Mouse (Mus musculus): ENCODE results near the gene Rassf3. TPM values are rescaled to one million over a fixed set of nuclear protein-coding genes. Genes with fewer than 3 reads are reported as not detected.

Rassf3 gene
- total and polyA plus RNA-seq, 3 experiments: 4.0 to 9.0 (median 7.3) TPM

DNA sequence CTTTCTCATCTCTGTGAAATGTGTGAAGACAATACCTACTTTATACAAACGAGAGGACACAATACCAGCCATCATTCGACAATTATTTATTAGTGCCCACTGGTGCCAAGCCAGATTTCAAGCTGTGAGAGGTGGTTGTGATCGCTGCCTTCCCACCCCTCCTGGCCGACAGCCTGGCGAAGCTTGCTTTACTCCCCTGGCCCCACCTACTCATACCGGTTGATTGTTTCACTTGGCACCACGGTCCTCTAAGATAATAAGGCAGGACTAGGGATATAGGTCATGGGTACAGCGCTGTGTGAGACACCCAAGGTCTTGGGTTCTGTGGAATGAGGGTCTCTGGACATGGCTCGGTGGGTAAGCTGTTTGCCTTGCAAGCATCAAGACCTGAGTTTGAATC lies 55.1 kb downstream of the Rassf3 start:
- no peak overlapping the region for H3K27ac ChIP-seq (ENCODE audit: insufficient read depth, low read depth)
- dilution Hi-C loops (cut with MboI; ENCODE audit: extremely low pct_ligation_motif_present, extremely low pct_unique_long_range_greater_than_20kb, low sequenced_read_pairs): no loop called here
- no peaks in the 10 kb centered on the region for H3K27me3 ChIP-seq (replicated peaks)
- H3K9ac ChIP-seq (ENCODE audit: insufficient read depth, low read depth): no peak overlapping the region
- H3K36me3 ChIP-seq (replicated peaks in 1 of 2; ENCODE audit: control insufficient read depth in 1 of 2, insufficient read depth in 1 of 2, low read length in 1 of 2): peaks cover 0 to 30% of the 10 kb centered on the region in 2 experiments
- no peak overlapping the region for H3K4me2 ChIP-seq (ENCODE audit: insufficient read depth, low read depth, poor library complexity, severe bottlenecking)
- H3K4me3 ChIP-seq (replicated peaks in 1 of 3; ENCODE audit: low read depth in 2 of 3, low read length in 2 of 3, poor library complexity in 1 of 3): no peak overlapping the region
- no peak for TF ChIP-seq POLR2AphosphoS2 (IDR thresholded peaks at IDR 0.05; ENCODE audit: low read depth, low read length)
- TF ChIP-seq MAX (IDR thresholded peaks at IDR 0.05; ENCODE audit: low read length): no peak
- no peak for TF ChIP-seq ZNF384 (IDR thresholded peaks at IDR 0.05; ENCODE audit: low read depth, low read length)
- no peak for TF ChIP-seq MEF2A (IDR thresholded peaks at IDR 0.05; ENCODE audit: borderline replicate concordance, low read depth, low read length)
- TF ChIP-seq MAZ (IDR thresholded peaks at IDR 0.05; ENCODE audit: low read depth, low read length): no peak
- no peak for TF ChIP-seq NELFE (IDR thresholded peaks at IDR 0.05; ENCODE audit: low read depth, low read length)
- no peak for TF ChIP-seq ETS1 (conservative IDR thresholded peaks at IDR 0.05; ENCODE audit: low read depth, low read length)
- TF ChIP-seq ELF1 (IDR thresholded peaks at IDR 0.05; ENCODE audit: low read depth, low read length): no peak
- TF ChIP-seq POLR2A (IDR thresholded peaks at IDR 0.05; ENCODE audit: low read depth, low read length): no peak
- no peak for TF ChIP-seq BHLHE40 (IDR thresholded peaks at IDR 0.05; ENCODE audit: low read depth, low read length)
- TF ChIP-seq SMC3 (IDR thresholded peaks at IDR 0.05; ENCODE audit: low read depth, low read length): no peak
- no peak for TF ChIP-seq JUN (IDR thresholded peaks at IDR 0.05; ENCODE audit: insufficient read depth, low read depth, low read length)
- no peak for TF ChIP-seq HCFC1 (IDR thresholded peaks at IDR 0.05; ENCODE audit: low read depth, low read length)
- TF ChIP-seq NRF1 (IDR thresholded peaks at IDR 0.05; ENCODE audit: low read depth, low read length): no peak
- in situ Hi-C loops (cut with MboI; ENCODE audit: low pct_ligation_motif_present, low pct_unique_long_range_greater_than_20kb, low sequenced_read_pairs): no loop called here
- H3K4me1 ChIP-seq (ENCODE audit: control insufficient read depth in 1 of 2, insufficient read depth in 2 of 2): peaks cover 0 to 10% of the 10 kb centered on the region in 2 experiments; a peak in 1 of 4 replicates
- DNase-seq (ENCODE audit: extremely low read depth): no peak
- no peaks in the 10 kb centered on the region for H3K79me2 ChIP-seq (replicated peaks; ENCODE audit: control insufficient read depth, extremely low read depth, insufficient read depth, poor library complexity, severe bottlenecking)
- no peaks in the 10 kb centered on the region for H3K9me3 ChIP-seq (replicated peaks; ENCODE audit: low read length)

DNA sequence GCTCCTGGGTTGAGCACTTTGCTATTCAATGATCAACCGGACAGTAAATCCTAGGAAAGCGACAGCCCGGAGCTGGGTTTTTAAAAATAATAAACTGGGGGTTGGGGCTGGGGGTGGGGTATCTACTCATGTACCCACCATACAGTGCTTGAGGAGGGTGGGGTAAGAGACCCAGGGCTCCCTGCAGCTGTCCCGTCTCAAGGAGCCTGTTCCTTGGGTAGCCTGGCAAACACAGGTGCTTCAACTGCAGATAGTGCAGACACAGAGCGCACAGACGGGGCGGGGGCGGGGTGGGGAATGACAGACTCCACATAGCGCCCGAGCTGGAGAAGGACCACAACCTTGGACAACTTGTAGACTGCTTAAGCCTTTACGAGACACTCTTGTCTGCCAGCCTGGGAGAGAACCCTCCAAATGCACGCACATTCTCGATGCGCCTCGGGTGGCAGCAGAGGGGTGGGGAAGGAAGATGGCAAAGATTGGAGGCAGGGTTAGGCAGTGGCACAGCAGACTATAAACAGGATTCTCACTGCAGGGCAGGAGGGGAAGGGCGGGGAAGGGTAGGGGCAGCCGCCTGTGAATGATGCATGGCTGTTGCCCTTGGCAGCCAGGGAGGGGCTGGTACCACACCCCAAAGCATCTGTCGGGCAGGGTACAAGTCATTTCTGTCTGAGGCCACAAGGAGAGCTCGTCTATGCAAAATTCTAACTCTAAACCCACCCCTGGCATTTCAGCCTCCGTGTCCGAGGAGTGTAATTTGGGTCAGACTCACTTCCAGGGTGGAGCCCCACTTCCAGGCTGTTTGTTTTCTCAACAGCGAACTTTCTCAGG lies 56.3 kb downstream of the Rassf3 start:
- no peaks in the 10 kb centered on the region for H3K79me2 ChIP-seq (replicated peaks; ENCODE audit: control insufficient read depth, extremely low read depth, insufficient read depth, poor library complexity, severe bottlenecking)
- H3K4me2 ChIP-seq (ENCODE audit: insufficient read depth, low read depth, poor library complexity, severe bottlenecking): no peak overlapping the region
- H3K9me3 ChIP-seq (replicated peaks; ENCODE audit: low read length): no peaks in the 10 kb centered on the region
- no peaks in the 10 kb centered on the region for H3K27me3 ChIP-seq (replicated peaks)
- in situ Hi-C loops (cut with MboI; ENCODE audit: low pct_ligation_motif_present, low pct_unique_long_range_greater_than_20kb, low sequenced_read_pairs): loop anchor here (5.0 kb wide), 1 partner anchor 87 kb away; no protein-coding TSS in a partner anchor
- no peak overlapping the region for H3K4me3 ChIP-seq (replicated peaks in 1 of 3; ENCODE audit: low read depth in 2 of 3, low read length in 2 of 3, poor library complexity in 1 of 3)
- H3K27ac ChIP-seq (ENCODE audit: insufficient read depth, low read depth): no peak overlapping the region
- H3K9ac ChIP-seq (ENCODE audit: insufficient read depth, low read depth): no peak overlapping the region
- dilution Hi-C loops (cut with MboI; ENCODE audit: extremely low pct_ligation_motif_present, extremely low pct_unique_long_range_greater_than_20kb, low sequenced_read_pairs): no loop called here
- no peak for TF ChIP-seq GABPA (IDR thresholded peaks at IDR 0.05; ENCODE audit: insufficient replicate concordance, low read depth, low read length)
- no peak for TF ChIP-seq IRF4 (IDR thresholded peaks at IDR 0.05; ENCODE audit: low read depth, low read length)
- no peak for TF ChIP-seq USF2 (conservative IDR thresholded peaks at IDR 0.05; ENCODE audit: low read depth, low read length)
- no peak for TF ChIP-seq SMC3 (IDR thresholded peaks at IDR 0.05; ENCODE audit: low read depth, low read length)
- no peak for TF ChIP-seq USF1 (IDR thresholded peaks at IDR 0.05; ENCODE audit: low read depth, low read length)
- TF ChIP-seq POLR2AphosphoS2 (IDR thresholded peaks at IDR 0.05; ENCODE audit: low read depth, low read length): no peak
- no peak for TF ChIP-seq RAD21 (IDR thresholded peaks at IDR 0.05; ENCODE audit: low read depth, low read length)
- TF ChIP-seq TCF12 (IDR thresholded peaks at IDR 0.05; ENCODE audit: low read depth, low read length): no peak
- no peak for TF ChIP-seq NRF1 (IDR thresholded peaks at IDR 0.05; ENCODE audit: low read depth, low read length)
- no peak for TF ChIP-seq MAZ (IDR thresholded peaks at IDR 0.05; ENCODE audit: low read depth, low read length)
- no peak for TF ChIP-seq CTCF (conservative IDR thresholded peaks at IDR 0.05 in 1 of 2, IDR thresholded peaks at IDR 0.05 in 1 of 2; ENCODE audit: low read depth in 2 of 2, low read length in 2 of 2)
- no peak for TF ChIP-seq MAX (IDR thresholded peaks at IDR 0.05; ENCODE audit: low read length)
- no peak for TF ChIP-seq ZMIZ1 (IDR thresholded peaks at IDR 0.05; ENCODE audit: low read depth, low read length)
- TF ChIP-seq PAX5 (IDR thresholded peaks at IDR 0.05; ENCODE audit: low read length): no peak
- no peak for TF ChIP-seq MAFK (IDR thresholded peaks at IDR 0.05; ENCODE audit: insufficient replicate concordance, low read length)
- DNase-seq (ENCODE audit: extremely low read depth): no peak
- peaks cover 0 to 10% of the 10 kb centered on the region in 2 experiments; a peak in 1 of 4 replicates for H3K4me1 ChIP-seq (ENCODE audit: control insufficient read depth in 1 of 2, insufficient read depth in 2 of 2)
- H3K36me3 ChIP-seq (replicated peaks in 1 of 2; ENCODE audit: control insufficient read depth in 1 of 2, insufficient read depth in 1 of 2, low read length in 1 of 2): peaks cover 9 to 40% of the 10 kb centered on the region in 2 experiments

Data from CH12.LX (cell line).